15 mouse cellular contexts compared by ENCODE assay signal in the genomic region with DNA sequence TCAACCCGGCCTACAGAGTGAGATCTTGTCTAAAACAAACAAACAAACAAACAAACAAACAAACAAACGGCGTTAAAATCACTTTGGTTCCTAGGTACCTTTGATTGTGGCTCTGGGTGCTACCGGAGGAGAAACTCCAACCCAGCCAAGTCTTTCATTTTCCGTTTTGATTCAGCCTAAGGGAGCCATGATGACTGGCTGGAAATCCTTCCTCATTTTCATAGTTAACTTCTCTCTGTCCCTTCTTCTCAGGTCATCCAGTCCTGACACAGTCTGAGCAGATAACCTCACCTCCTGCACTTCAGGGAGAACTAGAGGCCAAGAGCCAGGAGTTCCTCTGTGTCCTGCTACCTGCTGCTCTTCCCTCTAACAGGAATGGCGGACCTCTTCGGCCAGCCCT.
"Had no signal": no experiment of that assay in that cellular context is flagged by ENCODE, and none has a peak within 500 bp of the region (broad histone marks: within the 10 kb centered on the region; RNA-seq: fewer than 3 reads in every experiment).

No protein-coding gene starts in this region.

- H3K36me3 ChIP-seq: neural tube, embryonic 15.5 days; stomach, embryonic 15.5 days had no signal

- DNase-seq: retina, postnatal 1 day; right cerebral cortex, adult 18-20 months; right cerebral cortex, postnatal 14 days; right cerebral cortex, postnatal 25 days; right cerebral cortex, postnatal 4 days; spleen, adult 18-20 months; thymus, adult 18-20 months; thymus, adult 2 months; thymus, postnatal 14 days; thymus, postnatal 25 days; thymus, postnatal 36 days; thymus, postnatal 4 days had no signal

- H3K9me3 ChIP-seq: neural tube, embryonic 15.5 days; stomach, embryonic 15.5 days had no signal

- H3K27ac ChIP-seq: neural tube, embryonic 15.5 days; stomach, embryonic 15.5 days; stomach, postnatal 0 days had no signal

- H3K4me2 ChIP-seq: neural tube, embryonic 15.5 days; stomach, embryonic 15.5 days had no signal

- H3K9ac ChIP-seq: neural tube, embryonic 15.5 days; stomach, embryonic 15.5 days had no signal

- H3K4me1 ChIP-seq: neural tube, embryonic 15.5 days; stomach, embryonic 15.5 days had no signal

- H3K27me3 ChIP-seq: neural tube, embryonic 15.5 days; stomach, embryonic 15.5 days had no signal

- H3K4me3 ChIP-seq: neural tube, embryonic 15.5 days; stomach, embryonic 15.5 days had no signal
